Mouse (Mus musculus) layer of hippocampus, adult 2 months (tissue): ENCODE measurements around the gene Nmnat2. TPM values are rescaled to one million over a fixed set of nuclear protein-coding genes. Genes with fewer than 3 reads are reported as not detected.

Experiments
- DNase-seq, 2 experiments: peaks; one replicate each; pipeline ENCODE4 v3.0.0; 2022; ENCODE audit warnings: low spot score in 2 of 2
- H3K27ac ChIP-seq: fragments of 200-600 bp; 2 replicates; pipeline ENCODE4 v1.8.1; 2022
- H3K4me3 ChIP-seq: fragments of 200-600 bp; 2 replicates; pipeline ENCODE4 v1.8.1; 2022; ENCODE audit warnings: mild to moderate bottlenecking
- CTCF ChIP-seq: fragments of 200-600 bp; conservative IDR thresholded peaks from 2 replicates; pipeline ENCODE4 v1.8.1; 2022; ENCODE audit warnings: antibody characterized with exemption, mild to moderate bottlenecking, moderate library complexity
- total RNA-seq, 2 experiments: library from RNA; stranded (reverse); gene quantifications; 2 replicates each; pipeline ENCODE4 v1.2.3; 2021

Nmnat2 gene
- total RNA-seq, 2 experiments from 2014 or later, result 133 to 141 TPM

GRCm38 (mm10) chr1:153122764-153123163 is 168.0 kb downstream of the Nmnat2 start:
- no peak for TF ChIP-seq CTCF
- DNase-seq, result no peak
- Histone ChIP-seq H3K4me3 (no peak overlapping the region), H3K27ac (no peak overlapping the region)

- H3K4me3 ChIP-seq, result no peak overlapping the region
- H3K27ac ChIP-seq, result no peak overlapping the region
- no peak for TF ChIP-seq CTCF
- DNase-seq, result no peak
Observed at GRCm38 (mm10) chr1:153124502-153124901, 169.7 kb downstream of the Nmnat2 start.

- no peak overlapping the region for H3K27ac ChIP-seq
Observed at GRCm38 (mm10) chr1:153125287-153126275, 170.8 kb downstream of the Nmnat2 start.

GRCm38 (mm10) chr1:153126491-153127381 is 171.9 kb downstream of the Nmnat2 start:
- no peak for TF ChIP-seq CTCF
- Histone ChIP-seq H3K27ac (no peak overlapping the region), H3K4me3 (no peak overlapping the region)
- no peak for DNase-seq

More at GRCm38 (mm10) chr1:153125287-153126275, 170.8 kb downstream of the Nmnat2 start:
- H3K4me3 ChIP-seq, result no peak overlapping the region
- no peak for DNase-seq
- TF ChIP-seq CTCF, result no peak

GRCm38 (mm10) chr1:153127622-153128021 is 172.8 kb downstream of the Nmnat2 start:
- Histone ChIP-seq H3K4me3 (no peak overlapping the region), H3K27ac (no peak overlapping the region)
- no peak for DNase-seq
- TF ChIP-seq CTCF, result no peak

- no peak overlapping the region for H3K4me3 ChIP-seq
- H3K27ac ChIP-seq, result no peak overlapping the region
- DNase-seq, result no peak
- TF ChIP-seq CTCF, result no peak
Observed at GRCm38 (mm10) chr1:153128780-153129179, 174.0 kb downstream of the Nmnat2 start.

- TF ChIP-seq CTCF, result no peak
- no peak for DNase-seq
Observed at GRCm38 (mm10) chr1:153129992-153130713, 175.4 kb downstream of the Nmnat2 start.

GRCm38 (mm10) chr1:153133865-153134781 is 179.3 kb downstream of the Nmnat2 start:
- no peak overlapping the region for H3K4me3 ChIP-seq
- DNase-seq, result no peak
- TF ChIP-seq CTCF, result no peak
- 0 out of 2 replicates have a peak overlapping the region, but pooled peaks have one; percentile 18 for H3K27ac ChIP-seq

More at GRCm38 (mm10) chr1:153129992-153130713, 175.4 kb downstream of the Nmnat2 start:
- Histone ChIP-seq H3K4me3 (no peak overlapping the region), H3K27ac (no peak overlapping the region)

- H3K27ac ChIP-seq, result no peak overlapping the region
- H3K4me3 ChIP-seq, result no peak overlapping the region
- no peak for TF ChIP-seq CTCF
- DNase-seq, result no peak
Observed at GRCm38 (mm10) chr1:153136647-153137046, 181.9 kb downstream of the Nmnat2 start.

GRCm38 (mm10) chr1:153138486-153138885 is 183.7 kb downstream of the Nmnat2 start:
- DNase-seq, result peak; percentile 31 to 47
- peak overlapping the region; percentile 25; the same call in 1 of the 2 replicates for H3K27ac ChIP-seq
- no peak for TF ChIP-seq CTCF
- no peak overlapping the region for H3K4me3 ChIP-seq

- H3K4me3 ChIP-seq, result no peak overlapping the region
- DNase-seq, result no peak
- no peak for TF ChIP-seq CTCF
- H3K27ac ChIP-seq, result no peak overlapping the region
Observed at GRCm38 (mm10) chr1:153139635-153140034, 184.8 kb downstream of the Nmnat2 start.
